Mouse (Mus musculus) adipocyte (in vitro differentiated cells): ENCODE measurements at regions not wholly inside any gene's neighbourhood (a gene's known extent, or its start where the extent isn't known, plus 50 kb on each side); places are given as distances from the start of the nearest gene placed in this dataset.

Source experiments
- DNase-seq: peaks from one replicate; pipeline ENCODE4 v3.0.0-alpha.2; 2016; ENCODE audit warnings: low spot score

DNA sequence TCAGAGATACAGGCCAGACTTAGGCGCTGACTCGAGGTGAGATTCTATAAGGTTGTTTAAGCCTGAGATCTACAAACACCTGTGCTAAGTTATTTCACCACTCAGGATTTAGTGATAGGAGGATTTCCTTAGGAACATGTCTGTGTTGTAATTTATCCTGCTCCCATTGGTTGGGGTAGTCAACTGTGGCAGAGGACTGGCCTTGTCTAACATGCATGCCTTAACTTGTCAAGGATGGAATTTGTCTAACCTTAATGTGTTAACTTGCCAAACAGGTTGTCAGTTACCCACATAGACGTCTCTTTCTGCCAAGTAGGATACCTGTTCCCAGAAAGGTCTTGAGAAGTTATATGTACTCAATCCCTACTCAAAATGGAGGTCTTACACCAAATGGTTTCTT is 667.3 kb upstream of the Nudt12 start:
- DNase-seq: no peak

DNA sequence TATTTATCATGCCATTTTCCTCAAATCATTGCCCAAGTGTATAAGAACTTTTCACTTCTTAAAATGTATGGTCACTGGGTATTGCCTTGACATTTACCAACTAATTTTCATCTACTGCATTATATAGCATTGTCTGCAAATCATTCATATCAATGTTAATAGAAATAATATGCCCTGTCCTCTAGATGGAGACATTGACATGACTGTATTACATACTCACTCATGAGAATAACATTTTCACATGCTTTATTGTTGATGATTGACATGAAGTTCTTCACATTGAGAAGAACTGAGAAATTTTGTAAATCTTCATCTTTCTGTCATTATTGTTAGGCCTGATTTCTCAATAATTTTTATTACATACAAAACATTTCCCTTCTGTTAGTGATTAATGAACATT is 629.4 kb upstream of the Nudt12 start:
- peak; percentile 46 for DNase-seq
